15 mouse cellular contexts compared by ENCODE assay signal in genomic region chr11:51807108-51807879, GRCm38 (mm10). TPM values are rescaled to one million over a fixed set of nuclear protein-coding genes. Genes with fewer than 3 reads are reported as not detected.
DNase-seq lines count a peak whose midpoint lies in the region; ATAC-seq and TF ChIP-seq lines count a peak whose summit lies in the region.
"Had no signal": no experiment of that assay in that cellular context is flagged by ENCODE, and none has a peak within 500 bp of the region (broad histone marks: within the 10 kb centered on the region; RNA-seq: fewer than 3 reads in every experiment).

No protein-coding gene starts in this region.

- H3K4me2 ChIP-seq in kidney, embryonic 15.5 days = no peak overlapping the region
- H3K4me2 ChIP-seq: heart, embryonic 12.5 days; hindbrain, embryonic 13.5 days; liver, embryonic 15.5 days; midbrain, embryonic 15.5 days; neural tube, embryonic 13.5 days had no signal

- no peak for TF ChIP-seq CTCF in lung, adult 2 months (IDR thresholded peaks at IDR 0.05; ENCODE audit: insufficient read depth, low read length)

- ATAC-seq in kidney, embryonic 15.5 days (replicated peaks; ENCODE audit: low FRiP score) = no peak
- ATAC-seq: activated CD4-positive, CD25-positive, alpha-beta regulatory T cell, adult 4 months; midbrain, embryonic 15.5 days had no signal

- H3K4me1 ChIP-seq in lung, adult 2 months (ENCODE audit: control insufficient read depth, insufficient read depth, low read length) = no peaks in the 10 kb centered on the region
- peaks cover 14% of the 10 kb centered on the region for H3K4me1 ChIP-seq in kidney, embryonic 15.5 days

- intact Hi-C loops in left cerebral cortex, postnatal 4 days (cut with DNase I) = no loop called here
- intact Hi-C loops in heart, postnatal 25 days (cut with DNase I) = no loop called here

- H3K9me3 ChIP-seq in kidney, embryonic 15.5 days (replicated peaks) = 0 out of 2 replicates have a peak, but pooled peaks cover 3% of the 10 kb centered on the region
- H3K9me3 ChIP-seq: hindbrain, embryonic 13.5 days; liver, embryonic 15.5 days; midbrain, embryonic 15.5 days; neural tube, embryonic 13.5 days had no signal

- H3K36me3 ChIP-seq in kidney, embryonic 15.5 days = no peaks in the 10 kb centered on the region
- H3K36me3 ChIP-seq: heart, embryonic 12.5 days; hindbrain, embryonic 13.5 days; liver, embryonic 15.5 days; midbrain, embryonic 15.5 days; neural tube, embryonic 13.5 days had no signal

- peak overlapping the region; percentile 13; the same call in 1 of the 2 replicates for H3K27ac ChIP-seq in kidney, embryonic 15.5 days
- H3K27ac ChIP-seq: hindbrain, embryonic 13.5 days; liver, embryonic 15.5 days; midbrain, embryonic 15.5 days; neural tube, embryonic 13.5 days had no signal

- H3K4me3 ChIP-seq in lung, adult 2 months (replicated peaks; ENCODE audit: extremely low read depth, low read depth, low read length) = no peak overlapping the region
- H3K4me3 ChIP-seq in kidney, embryonic 15.5 days (replicated peaks) = no peak overlapping the region
- H3K4me3 ChIP-seq: heart, embryonic 12.5 days; hindbrain, embryonic 13.5 days; liver, embryonic 15.5 days; midbrain, embryonic 15.5 days; neural tube, embryonic 13.5 days had no signal

- no peak overlapping the region for H3K9ac ChIP-seq in kidney, embryonic 15.5 days
- H3K9ac ChIP-seq: heart, embryonic 12.5 days; hindbrain, embryonic 13.5 days; liver, embryonic 15.5 days; midbrain, embryonic 15.5 days; neural tube, embryonic 13.5 days had no signal

- H3K27me3 ChIP-seq in kidney, embryonic 15.5 days = no peaks in the 10 kb centered on the region
- H3K27me3 ChIP-seq: heart, embryonic 12.5 days; hindbrain, embryonic 13.5 days; liver, embryonic 15.5 days; midbrain, embryonic 15.5 days; neural tube, embryonic 13.5 days had no signal

- TF ChIP-seq POLR2A in lung, adult 2 months (IDR thresholded peaks at IDR 0.05; ENCODE audit: borderline replicate concordance, extremely low read depth, low read depth, low read length) = no peak

- peak; percentile 38 for DNase-seq in lung, adult 2 months
- DNase-seq in lung, postnatal 14 days = no peak
- DNase-seq in ZHBTc4 (ENCODE audit: low read depth, low spot score) = peak; percentile 28
- peak; percentile 91 for DNase-seq in skeletal muscle tissue, adult 2 months (ENCODE audit: low read depth, low spot score)
- DNase-seq in left cerebral cortex, postnatal 4 days = no peak
- DNase-seq in heart, postnatal 25 days (ENCODE audit: low spot score) = no peak
- DNase-seq: cerebellum, adult 11 months; retina, postnatal 1 day had no signal

- 38% methylated on average over 13 of the region's 13 CpGs for WGBS in lung, adult 2 months
- WGBS in kidney, embryonic 15.5 days = 43% methylated on average over 13 of the region's 13 CpGs

RNA-seq across cellular contexts. Expression of gene Sar1b, which starts 43.8 kb away (rescaled TPM):
- 13.1 and 24.9 TPM in 2 replicates for polyA plus RNA-seq in lung, adult 2 months (2012; rRNA removed)
- polyA plus RNA-seq in kidney, embryonic 15.5 days (2015; fragmentation: Nextera tagmentation; extraction: Ambion mirVana) = 111 and 114 TPM in 2 replicates
- 10 to 100 TPM; 74.6 to 84.8 TPM for total RNA-seq in left cerebral cortex, postnatal 4 days (2021)
- total RNA-seq in heart, postnatal 25 days (2021) = 100 to 1,000 TPM; 128 to 129 TPM

RNA-seq across cellular contexts. Expression of gene Sec24a, which starts 43.9 kb away (rescaled TPM):
- polyA plus RNA-seq in lung, adult 2 months (2012; rRNA removed) = 11.9 and 12.9 TPM in 2 replicates
- polyA plus RNA-seq in kidney, embryonic 15.5 days (2015; fragmentation: Nextera tagmentation; extraction: Ambion mirVana) = 14.3 and 15.3 TPM in 2 replicates
- 10 to 100 TPM; 28.6 to 32.2 TPM for total RNA-seq in left cerebral cortex, postnatal 4 days (2021)
- 10 to 100 TPM; 16.3 to 16.7 TPM for total RNA-seq in heart, postnatal 25 days (2021)

RNA-seq across cellular contexts. Expression of gene Jade2, which starts 50.2 kb away (rescaled TPM):
- polyA plus RNA-seq in lung, adult 2 months (2012; rRNA removed) = 23.6 and 33.3 TPM in 2 replicates
- 0.63 and 0.81 TPM in 2 replicates for polyA plus RNA-seq in kidney, embryonic 15.5 days (2015; fragmentation: Nextera tagmentation; extraction: Ambion mirVana)
- total RNA-seq in left cerebral cortex, postnatal 4 days (2021) = 1 to 10 TPM; 2.5 to 3.0 TPM
- 1 to 10 TPM; 6.5 to 8.8 TPM for total RNA-seq in heart, postnatal 25 days (2021)

Comparison
In these comparisons a context has a peak if more than half of its experiments do, and no peak if none do; other contexts are left out.
1. DNase-seq: peak in lung, adult 2 months (single experiment), ZHBTc4 (single experiment) and skeletal muscle tissue, adult 2 months (single experiment); none in lung, postnatal 14 days (single experiment), left cerebral cortex, postnatal 4 days (single experiment) and heart, postnatal 25 days (single experiment).